Mouse (Mus musculus) left cerebral cortex, adult 11 months (tissue): ENCODE measurements around the gene Cept1.

Source experiments
- DNase-seq: peaks from one replicate; pipeline ENCODE4 v3.0.0; 2022; ENCODE audit warnings: low spot score

The Cept1 gene

GRCm38 (mm10) chr3:106494417-106494950 is 53.1 kb downstream of the Cept1 start:
- no peak for DNase-seq

DNA sequence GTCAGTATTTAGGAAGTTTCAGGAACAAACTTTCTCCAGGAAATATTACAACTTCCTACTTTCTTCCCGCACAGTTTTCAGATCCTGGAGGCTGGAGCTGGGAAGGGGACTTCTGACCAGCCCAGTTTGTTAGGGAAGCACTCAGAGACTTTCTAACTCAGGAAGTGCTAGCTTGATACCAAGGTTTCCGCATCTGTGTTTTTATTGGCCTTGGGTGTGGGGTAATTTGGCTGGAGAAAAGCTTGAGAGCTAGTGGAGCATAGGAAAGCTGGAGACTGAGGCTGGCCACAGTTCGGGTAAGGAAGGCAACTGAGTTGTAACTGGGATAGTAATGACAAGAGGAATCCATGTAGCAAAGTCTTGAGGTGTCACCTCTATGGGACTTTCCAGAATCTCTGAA is 53.7 kb downstream of the Cept1 start:
- no peak for DNase-seq

- DNase-seq, result no peak
These were observed 54.4 kb downstream of the Cept1 start for GRCm38 (mm10) chr3:106493202-106493601.

DNA sequence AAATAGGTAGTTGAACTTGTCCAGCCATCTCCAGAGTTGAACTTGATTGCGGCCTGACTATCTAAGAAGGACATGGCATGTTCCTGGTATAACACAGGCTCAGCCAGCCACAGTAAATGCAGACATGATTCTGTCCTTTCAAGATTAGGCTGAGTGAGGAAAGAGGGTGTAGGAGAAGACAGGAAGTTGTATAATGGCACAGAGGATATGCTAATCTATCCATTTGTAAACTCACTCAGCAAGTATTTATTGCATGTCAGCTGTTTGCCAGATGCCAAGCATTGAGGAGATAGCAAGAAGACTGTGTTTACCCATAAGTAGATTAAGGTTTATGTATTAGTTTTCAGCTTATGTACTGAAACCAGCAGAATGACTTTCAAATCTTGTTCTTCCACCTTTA is 54.9 kb downstream of the Cept1 start:
- no peak for DNase-seq

- DNase-seq, result no peak
These were observed 57.4 kb downstream of the Cept1 start for GRCm38 (mm10) chr3:106490239-106490638.

DNA sequence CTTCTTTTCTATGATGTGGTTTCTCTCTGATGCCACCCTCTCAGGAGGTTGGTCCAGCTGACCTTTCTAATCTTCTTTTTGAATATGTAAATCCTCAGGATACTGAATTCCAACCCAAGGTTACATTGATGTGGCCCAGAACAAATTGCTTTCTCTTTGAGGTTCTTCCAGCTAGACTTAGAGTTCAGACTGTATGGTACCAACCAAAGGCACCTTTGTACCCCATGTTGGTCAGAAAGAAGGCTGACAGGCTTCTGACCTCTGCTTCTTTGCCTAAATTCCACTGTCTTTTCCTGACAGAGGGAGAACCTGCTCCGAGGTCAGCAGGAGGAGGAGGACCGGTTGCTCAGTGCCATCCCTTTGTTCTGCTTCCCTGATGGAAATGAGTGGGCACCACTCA is 60.1 kb downstream of the Cept1 start:
- no peak for DNase-seq

DNA sequence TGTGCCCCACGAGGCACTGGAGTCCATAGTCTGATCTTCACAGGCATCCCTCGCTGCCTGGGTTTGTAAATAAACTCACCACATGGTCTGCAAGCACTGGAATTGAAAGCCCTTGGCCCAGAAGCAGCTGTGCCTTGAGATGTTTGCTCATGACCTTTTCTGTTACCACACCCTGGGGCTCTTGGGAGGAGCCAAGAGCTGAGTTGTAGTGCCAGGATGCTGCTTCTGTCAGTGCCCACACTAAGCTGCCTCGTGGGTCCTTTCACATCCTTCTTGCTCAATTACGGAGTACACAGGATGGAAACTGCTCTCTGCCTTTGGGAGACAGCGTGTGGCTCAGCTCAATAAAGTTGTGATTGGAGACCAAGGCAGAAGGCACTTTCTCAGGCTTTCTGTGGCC is 61.8 kb downstream of the Cept1 start:
- no peak for DNase-seq

GRCm38 (mm10) chr3:106484861-106485260 is 62.7 kb downstream of the Cept1 start:
- DNase-seq, result no peak

- DNase-seq, result no peak
These were observed 63.7 kb downstream of the Cept1 start for GRCm38 (mm10) chr3:106483796-106484405.

DNA sequence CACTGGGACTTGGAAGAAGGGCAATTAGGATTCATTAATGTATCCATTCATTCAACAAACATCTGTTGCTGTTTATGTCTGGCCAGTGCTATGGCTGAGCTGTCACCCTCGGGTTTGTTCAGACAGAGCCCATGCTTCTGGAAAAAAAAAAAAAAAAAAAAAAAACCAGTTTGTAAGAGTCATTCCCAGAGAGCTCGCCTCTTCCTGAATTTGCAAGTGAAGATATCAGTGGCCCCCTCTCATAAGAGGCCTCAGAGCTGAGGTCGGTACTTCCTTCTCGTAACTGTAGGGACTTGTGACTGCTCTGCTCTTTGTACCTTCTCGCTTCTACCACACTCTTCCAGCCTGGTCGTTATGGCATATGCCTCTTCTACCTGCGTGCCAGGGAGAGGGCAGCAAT is 64.3 kb downstream of the Cept1 start:
- no peak for DNase-seq

DNA sequence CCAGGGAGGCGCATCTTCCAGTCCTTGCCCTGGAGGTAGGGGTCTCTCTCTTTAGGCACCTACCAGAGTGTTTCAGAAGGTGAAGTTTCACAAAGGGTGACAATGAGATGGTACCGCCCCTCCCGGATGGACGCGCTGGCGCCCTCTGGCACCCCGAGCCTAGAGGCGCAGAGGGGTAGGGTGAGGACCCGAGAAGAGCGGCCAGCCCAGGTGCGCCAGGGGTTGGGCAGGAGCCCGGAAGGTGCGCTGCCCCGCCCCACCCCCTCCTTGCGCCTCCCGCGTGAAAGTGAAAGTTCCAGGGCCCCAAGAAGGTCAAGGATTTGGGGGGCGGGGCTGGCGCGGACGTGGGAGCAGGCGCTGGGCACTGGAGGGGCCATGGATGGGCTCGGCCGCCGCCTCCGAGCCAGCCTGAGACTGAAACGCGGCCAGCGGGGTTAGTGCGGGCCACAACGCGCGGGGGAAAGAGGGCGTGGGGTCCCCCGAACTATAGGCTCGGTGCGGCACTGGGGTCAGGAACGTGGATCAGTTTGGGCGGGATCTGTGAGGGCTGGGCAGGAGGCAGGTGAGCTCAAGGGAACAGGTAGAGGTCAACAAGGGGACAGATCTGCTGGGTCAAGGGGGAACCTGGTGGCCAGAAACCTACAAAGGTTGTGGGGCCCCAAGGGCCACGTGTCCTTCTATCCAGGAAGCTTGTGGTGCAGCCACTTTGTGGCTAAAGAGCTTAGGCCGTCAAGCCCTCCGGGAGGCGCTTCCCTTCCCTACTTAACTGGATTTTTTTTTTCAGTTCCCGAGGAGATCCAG is 65.1 kb downstream of the Cept1 start, which contains the start of gene Dennd2d:
Gene Dennd2d, plus strand, starts transcription at position 125 of the 801 bp plus-strand sequence.
- no peak for DNase-seq

DNA sequence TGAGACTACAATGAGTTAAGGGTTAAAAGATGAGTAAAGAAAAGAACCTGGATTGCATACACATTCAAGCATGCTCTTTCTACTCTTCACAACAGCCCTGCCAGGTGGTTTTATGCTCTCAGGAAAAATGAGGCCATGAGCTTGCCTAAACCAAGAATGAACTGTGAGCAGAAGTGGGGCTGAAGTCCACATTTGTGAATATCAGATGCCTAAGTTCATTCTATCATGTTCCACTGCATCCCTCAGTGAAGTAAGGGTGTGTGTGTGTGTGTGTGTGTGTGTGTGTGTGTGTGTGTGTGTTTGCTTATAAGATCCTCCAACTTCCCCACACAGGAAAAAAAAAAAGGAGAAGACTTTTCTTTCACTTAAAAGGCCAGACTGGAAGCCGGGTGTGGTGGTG is 70.7 kb downstream of the Cept1 start:
- no peak for DNase-seq

DNA sequence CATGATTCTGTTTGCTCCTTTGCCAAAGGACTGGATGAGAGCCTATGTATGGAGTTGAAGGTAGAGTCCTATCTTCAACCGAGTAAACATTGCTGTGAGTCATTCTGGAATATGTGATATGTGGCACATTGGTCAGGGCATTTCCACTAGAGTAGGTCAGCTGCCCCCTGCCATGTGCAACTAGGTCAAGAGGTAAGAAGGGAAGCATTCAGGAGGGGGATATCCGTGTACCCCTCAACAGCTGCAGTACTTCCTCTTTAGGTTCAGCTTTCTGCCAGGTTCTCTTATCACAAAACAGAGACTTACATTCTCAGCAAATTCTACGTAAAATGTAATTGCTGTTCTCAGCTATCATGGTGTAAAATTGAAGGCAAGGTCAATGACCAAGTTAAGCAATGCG is 73.4 kb downstream of the Cept1 start:
- DNase-seq, result no peak

GRCm38 (mm10) chr3:106464750-106465149 is 82.9 kb downstream of the Cept1 start:
- no peak for DNase-seq

DNA sequence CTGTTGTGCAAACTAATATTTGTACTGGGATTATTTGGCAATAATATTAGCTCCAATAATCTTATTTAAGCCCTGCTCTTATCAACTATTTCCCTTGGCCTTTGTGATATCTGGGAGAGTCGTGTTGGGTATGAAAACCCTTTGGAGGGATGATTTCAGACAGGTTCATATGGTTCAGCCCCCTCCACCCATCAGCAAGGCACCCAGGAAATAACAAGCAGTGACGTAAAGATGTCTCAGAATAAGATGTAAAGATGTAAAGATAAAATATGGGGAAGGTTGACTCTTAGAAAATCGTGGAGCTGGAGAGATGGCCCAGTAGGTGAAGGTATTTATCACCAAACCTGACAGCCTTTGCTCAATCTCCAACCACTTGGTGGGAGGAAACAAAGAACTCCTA is 85.1 kb downstream of the Cept1 start:
- no peak for DNase-seq

- no peak for DNase-seq
These were observed 85.5 kb downstream of the Cept1 start for GRCm38 (mm10) chr3:106462059-106462470.

DNA sequence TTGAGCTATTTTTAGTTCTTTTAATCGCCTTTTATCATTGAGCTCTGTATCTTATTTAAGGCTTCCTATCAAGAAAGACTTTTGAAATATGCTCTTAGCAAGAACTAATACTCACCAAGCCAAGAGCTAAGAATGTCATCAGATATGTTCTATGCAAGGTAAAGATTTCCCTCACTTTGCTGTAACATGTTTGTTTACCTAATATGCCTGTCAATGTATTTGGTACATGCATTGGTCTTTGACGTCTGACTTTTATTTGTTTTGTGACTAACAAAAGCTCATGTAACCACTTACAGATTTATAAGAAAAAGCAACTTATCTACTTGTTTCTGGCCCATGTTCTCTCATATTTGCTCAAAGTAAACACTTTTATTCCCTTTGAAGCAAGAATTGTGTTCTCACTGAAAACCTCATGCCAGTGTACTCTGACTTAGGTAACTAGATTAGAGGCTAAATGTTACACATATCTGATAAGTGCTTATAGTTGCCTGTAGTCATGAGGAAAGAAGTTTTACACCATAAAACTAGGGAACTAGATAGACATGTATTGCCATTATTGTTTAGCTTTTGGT is 90.2 kb downstream of the Cept1 start:
- DNase-seq, result no peak

GRCm38 (mm10) chr3:106452616-106453015 is 95.0 kb downstream of the Cept1 start:
- no peak for DNase-seq
